Mouse (Mus musculus): ENCODE measurements around the gene Mepe.

- TF ChIP-seq POLR2AphosphoS2 (IDR thresholded peaks at IDR 0.05; ENCODE audit: insufficient read length, low read depth), result no peak
- no peak for TF ChIP-seq E2F4 (IDR thresholded peaks at IDR 0.05; ENCODE audit: insufficient read depth)
- TF ChIP-seq POLR2A (IDR thresholded peaks at IDR 0.05; ENCODE audit: insufficient read length, low read depth), result no peak
- no peak for TF ChIP-seq MAX (IDR thresholded peaks at IDR 0.05; ENCODE audit: low read depth)
- TF ChIP-seq REST (IDR thresholded peaks at IDR 0.05; ENCODE audit: insufficient read depth, insufficient read length), result no peak
- TF ChIP-seq MYOG (IDR thresholded peaks at IDR 0.05; ENCODE audit: control insufficient read depth in 1 of 3, insufficient read depth in 1 of 3, insufficient read length in 2 of 3, low read depth in 2 of 3), result no peak
- TF ChIP-seq TCF12 (IDR thresholded peaks at IDR 0.05; ENCODE audit: insufficient read depth, poor library complexity, severe bottlenecking), result no peak
These were observed 60.4 kb downstream of the Mepe start for GRCm38 (mm10) chr5:104385521-104385920.
